Mouse (Mus musculus): ENCODE results near the gene Ntm. TPM values are rescaled to one million over a fixed set of nuclear protein-coding genes. Genes with fewer than 3 reads are reported as not detected.
A peak's percentile ranks its signal among the peaks of the same experiment; 100 is the strongest.

Gene Ntm
- total RNA-seq, 2 experiments from 2014 or later: 13.4 to 15.8 TPM

DNA sequence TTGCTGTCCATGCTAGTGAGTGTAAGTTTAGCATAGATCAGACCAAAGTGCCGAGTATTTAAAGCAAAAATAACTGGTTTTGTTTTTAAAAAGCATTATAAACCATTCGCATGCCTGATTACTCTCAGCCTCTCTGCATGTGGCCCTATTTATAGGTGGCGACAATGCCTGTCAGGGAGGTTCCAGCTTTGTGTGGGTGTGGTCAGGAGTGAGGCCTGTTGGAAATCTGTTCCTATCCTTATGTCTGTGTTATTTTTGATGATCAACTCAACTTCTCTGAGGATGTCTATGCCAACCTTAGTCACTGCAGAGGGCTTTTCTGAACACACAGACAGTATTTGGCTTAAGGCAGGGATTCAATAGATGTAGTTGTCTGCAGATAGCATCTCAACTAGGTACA is 78.9 kb downstream of the Ntm start:
- no peak for DNase-seq

DNA sequence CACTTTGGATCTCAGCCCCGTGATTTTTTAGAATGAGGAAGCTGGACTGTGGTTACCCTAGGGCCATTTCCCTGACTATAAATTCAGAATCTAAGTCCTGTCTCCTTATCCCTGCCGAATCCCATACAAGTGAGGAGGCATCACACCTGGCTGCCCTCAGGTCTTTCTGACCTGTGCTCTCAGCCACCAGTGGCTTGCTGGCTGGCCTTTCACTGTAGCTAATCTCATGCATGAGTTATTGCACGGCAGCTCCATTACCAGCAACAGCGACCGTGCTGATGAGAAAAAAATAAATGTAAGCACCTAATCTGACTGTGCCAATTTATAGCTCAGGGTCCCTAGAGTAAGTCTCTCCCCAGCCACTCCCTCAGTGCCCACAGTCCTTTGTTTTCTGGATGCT is 81.3 kb downstream of the Ntm start:
- DNase-seq: no peak

DNA sequence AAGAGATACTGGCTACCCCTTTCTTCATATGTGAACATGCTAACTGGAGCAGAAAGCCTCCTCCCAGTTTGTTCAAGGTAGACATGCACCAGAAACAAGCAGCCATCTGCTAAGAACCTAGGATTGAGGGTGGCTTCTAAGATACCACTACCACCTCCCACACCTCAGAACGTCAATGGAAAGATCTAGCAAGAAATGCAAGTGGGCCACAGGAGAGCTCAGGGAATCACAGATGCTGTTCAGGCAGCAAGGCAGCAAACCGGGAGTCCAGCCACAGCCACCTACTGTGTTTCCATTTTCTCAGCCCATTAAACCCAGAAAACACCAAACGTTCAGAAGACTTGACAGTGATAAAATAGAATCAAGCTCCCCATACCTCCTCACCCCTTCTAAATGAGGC is 85.4 kb downstream of the Ntm start:
- no peak for DNase-seq

DNA sequence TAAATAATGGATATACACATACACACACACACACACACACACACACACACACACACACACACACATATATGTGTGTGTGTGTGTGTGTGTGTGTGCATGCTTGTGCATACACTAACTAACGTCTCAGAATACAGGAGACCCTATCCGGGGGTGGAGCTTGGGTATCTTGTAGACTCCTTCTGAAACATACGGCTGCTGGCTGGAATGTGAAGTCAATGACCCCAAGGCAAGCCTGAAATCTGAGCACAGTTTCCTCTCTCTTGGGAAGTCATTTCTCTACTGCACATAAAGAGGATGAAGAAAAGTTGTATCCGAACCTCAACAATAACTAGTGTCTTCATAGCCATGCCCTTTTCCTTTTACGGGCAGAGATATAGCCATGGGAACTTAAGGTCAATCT is 95.2 kb downstream of the Ntm start:
- no peak for DNase-seq

DNA sequence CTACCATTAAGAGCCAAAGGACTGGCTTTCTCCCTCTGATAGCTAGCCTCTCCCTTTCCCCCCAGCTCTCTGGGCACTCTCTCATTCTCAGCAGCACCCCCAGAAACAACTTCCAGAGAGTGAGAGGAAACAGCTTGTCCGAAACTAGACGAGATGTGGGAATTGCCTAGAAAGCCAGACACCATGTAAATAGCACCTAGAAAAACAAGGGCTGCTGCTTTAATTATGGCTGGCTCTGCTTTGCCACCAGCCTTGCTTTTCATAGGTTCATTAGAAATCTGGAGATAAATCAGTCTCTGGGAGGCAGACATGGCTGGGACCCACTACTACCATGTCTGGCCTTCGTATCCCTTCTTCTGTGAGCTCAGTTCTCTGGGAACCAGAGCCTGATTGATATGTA is 96.1 kb downstream of the Ntm start:
- DNase-seq: no peak

DNA sequence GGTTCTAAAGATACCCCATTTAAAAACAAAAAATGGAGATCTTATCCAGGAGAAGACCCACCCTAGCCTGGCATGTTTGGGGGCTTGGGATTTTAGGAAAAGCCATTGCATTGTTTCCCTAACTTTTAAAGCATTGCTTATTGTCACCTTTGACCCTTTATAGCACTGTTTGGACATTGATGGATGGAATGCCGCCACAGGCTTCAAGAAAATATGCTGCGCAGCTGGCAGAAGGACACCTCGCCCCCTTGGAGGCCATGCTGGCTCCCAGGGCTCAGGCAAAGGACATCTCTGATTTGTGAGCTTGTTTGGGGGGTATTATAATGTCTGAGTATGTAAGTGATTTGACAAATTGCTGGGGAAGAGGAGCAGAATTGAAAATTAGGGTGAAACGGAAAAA is 96.8 kb downstream of the Ntm start:
- no peak for DNase-seq

DNA sequence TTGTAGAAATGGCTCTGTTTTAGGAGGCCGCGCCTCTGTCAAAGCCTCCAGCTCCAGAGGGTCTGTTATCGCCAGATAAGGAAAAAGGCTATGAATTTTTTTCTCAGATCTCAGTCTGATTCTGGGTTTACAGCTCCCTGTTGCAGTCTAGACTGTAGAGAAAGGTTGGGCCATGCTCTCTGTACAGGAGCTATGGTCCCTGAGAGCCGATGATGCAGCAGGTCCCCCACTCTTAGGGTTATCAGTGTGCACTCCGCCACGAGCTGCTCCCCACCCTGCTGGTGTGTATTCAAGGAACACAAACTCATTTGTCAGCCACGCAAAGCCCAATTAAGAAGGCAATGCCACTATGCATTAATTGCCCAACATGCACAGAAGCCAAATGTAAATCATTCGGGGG is 97.4 kb downstream of the Ntm start:
- DNase-seq: no peak

DNA sequence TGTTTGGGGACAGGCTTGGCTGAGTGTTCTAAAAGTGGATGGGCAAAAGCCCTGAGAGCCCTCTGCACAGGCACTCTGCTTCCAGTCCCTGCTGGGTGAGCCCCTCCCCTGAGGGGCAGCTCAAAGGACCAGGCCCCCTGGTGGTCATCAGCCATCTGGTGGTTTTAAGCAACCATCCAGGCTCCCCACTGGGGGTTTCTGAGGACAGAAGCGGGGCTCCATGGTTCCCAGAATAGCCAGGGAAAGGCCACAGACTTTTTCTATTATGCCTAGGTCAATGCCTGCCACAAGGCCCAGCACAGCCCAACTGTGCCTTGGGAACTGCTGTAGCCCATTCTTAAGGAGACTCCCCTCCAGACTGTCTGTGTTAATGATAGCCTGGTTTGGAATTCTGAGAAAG is 98.1 kb downstream of the Ntm start:
- DNase-seq: peak; percentile 10

DNA sequence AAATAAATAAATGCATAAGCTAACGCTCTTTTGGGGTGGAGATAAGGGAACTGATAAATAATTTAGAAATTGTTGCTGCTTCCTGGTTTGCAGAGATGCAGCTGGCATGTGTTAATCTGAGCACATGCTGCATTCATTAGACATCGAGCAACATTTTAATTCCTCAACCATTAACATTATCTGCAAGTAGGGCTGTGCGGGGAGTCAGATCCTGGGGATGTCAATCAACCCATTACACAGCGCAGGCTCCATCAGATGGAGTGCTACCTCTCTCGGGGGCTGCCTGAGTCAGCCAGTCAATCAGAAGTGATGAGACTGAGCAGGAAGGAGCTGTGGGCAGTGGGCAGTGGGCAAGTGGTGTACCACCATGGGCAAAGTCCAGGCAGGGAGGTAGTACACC is 100.5 kb downstream of the Ntm start:
- DNase-seq: no peak

DNA sequence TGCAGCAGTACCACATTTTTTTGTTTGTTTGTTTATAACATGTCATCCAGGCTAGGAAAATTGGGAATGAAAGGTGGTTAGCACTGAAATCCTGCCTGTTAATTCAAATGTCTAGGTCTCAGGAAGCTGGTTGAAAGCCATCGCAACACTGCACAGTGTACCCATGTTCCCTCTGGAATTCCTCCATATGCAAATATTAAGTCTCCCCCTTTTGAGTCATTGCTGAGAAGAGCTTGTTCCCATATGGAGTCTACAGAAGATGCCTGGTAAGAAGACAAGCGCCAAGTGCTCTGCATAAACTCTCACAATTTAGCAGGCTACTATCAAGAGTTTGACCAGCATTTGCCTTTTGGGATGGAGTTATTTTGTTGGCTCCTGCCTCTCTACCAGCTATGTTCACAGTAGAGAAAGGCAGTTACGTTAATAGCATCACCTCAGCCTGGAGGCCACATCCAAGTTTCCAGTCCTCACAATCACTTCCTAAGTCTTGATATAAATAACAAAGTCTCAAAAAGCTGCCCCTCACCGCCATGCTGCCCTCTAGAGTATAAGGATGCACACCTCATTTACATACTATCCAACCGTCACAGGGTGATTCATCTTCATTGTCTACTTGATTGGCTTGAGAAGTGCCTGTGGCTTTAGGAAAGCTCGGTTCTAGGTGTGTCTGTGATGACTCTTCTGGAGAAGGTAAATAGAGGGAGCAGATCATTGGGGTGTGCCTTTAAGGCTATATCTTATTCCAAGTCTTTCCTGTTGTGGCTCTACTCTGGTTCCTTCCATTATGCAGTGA is 103.5 kb downstream of the Ntm start:
- DNase-seq: no peak

DNA sequence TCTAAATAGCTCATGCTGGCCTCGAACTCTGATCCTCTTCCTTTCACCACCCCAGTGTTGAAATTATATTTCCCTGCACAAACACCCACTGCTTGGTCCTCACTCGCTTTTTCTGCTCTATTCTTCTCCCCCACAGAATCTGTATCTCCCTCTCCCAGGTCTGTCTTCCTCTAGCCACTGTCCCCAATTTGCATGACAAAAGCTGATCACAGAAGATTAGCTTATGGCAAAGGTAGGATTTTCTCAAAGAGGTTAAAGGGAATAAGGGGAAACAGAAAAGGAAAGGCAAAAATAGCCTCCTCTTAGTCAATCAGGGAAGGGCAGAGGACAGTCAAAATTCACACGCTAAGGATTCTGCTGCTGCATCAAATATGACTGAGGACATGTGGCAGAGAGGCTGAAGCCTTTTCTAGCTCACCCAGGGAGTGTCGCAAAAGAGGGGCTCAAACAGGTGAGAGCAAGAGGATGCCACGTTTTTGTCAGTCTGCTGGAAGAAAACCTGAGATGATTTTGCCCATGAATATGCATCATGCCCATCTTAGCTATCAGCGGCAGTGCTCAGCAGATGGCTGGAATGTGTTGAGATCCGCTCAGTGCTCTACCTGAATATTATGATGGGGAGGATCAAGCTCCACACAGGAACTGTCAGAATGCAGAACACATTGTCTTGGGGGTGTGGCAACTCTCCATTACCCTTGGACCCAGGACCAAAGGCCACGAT is 114.0 kb downstream of the Ntm start:
- DNase-seq: no peak

DNA sequence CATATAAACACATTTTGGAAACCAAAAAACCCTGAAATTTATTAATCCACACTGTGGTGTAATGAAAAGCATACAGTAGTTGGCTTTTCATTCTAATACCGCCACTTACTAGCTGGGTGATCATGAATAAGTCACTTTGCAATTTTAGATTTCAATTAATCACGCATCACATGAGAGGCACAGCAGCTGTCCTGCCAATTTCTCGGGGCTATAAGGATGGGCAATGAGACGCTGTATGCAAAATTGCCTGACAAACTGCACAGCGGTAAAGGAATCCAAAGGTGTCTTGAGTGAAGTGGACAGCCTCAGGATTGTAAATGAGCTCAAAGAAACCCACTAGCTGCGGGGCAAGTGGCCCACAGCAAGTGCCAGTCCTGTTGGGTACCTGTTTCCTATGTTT is 125.6 kb downstream of the Ntm start:
- no peak for DNase-seq

DNA sequence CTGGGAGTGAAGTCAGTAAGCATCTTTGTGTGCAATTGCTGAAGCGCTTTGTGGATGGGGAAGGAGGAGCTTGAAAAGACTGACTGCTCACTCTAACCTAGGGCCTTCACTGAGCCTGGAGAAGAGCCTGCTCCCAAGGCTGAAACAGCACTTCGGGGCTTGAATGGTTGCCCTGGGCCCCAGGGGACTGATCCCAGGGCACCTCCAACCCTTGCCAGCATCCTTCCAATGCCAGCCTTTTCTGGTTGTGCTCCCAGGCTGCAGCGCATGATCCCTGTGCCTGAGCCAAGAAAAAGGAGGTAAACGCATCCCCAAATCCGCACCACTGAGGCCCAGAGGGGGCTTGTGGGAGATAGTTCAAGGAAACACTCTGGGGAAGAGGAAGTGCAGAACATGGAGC is 128.0 kb downstream of the Ntm start:
- DNase-seq: peak; percentile 54

DNA sequence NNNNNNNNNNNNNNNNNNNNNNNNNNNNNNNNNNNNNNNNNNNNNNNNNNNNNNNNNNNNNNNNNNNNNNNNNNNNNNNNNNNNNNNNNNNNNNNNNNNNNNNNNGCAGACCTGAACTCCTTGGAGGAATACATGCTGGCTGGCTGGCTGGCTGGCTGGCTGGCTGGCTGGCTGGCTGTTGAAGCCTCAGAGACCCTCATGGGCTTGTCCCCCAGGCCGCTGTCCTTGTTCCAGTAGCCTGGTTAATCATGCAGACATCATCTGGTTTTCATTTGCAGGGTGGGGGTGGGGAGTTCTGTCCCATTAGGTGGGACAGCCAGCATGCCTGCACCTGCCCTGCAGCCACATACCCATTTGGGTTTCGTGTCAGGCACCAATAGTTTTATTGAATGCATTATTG is 129.2 kb downstream of the Ntm start:
- no peak for DNase-seq

DNA sequence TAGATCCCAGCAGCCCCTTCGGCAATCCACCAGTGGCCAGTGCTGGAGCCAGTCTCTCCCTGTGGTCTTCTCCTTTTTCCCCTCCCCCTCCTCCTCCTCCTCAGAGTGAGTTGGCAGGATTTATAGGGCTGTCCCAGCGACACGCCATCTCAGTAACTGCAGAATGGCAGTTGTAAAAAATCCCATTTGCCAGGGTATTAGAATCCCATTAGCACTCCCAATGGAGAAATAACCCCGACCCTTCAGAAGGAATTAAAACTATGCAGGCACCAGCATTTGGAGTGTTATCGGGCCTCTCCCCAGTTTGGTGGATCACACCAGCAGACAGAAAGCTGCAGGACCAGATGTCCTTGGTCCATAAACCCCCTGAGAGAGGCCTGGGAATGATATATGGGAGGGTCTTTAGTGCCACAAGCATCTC is 135.7 kb downstream of the Ntm start:
- no peak for DNase-seq

DNA sequence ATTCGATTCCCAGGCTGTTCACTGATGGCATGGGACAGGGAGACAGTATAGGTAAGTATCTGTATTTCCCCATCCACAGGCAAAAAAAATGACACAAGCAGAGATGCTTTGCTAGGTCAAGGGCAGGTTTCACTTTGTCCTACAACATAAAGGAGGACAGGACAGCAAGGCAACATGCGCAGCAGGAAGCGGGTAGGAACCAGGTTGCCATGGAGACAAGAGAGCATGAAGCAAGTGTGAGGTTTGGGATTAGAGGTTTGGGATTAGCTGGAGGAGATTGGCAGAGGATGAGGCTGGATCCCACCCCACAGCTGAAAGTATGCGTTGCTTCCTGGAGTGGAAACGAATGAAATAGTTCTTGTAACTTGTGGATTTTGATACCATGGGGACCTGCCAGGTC is 137.7 kb downstream of the Ntm start:
- DNase-seq: no peak

DNA sequence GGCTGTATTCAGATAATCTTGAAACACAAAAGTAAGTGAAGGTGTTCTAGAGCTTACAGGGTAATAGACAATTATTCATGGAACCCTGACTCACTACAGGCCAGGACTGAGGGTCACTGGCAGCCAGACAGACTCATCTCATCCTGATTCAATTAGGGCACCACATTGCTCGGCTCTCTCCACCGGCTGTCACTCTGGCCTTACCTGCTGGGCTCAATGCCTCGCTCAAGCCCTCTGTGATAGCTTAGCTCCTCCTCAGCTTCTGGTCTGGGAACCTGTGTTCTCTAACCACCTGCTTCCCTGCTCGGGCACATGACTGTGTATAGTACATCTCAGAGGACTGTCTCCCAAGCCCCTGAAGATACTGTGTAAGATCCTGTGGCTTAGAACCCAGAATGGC is 139.2 kb downstream of the Ntm start:
- DNase-seq: no peak

DNA sequence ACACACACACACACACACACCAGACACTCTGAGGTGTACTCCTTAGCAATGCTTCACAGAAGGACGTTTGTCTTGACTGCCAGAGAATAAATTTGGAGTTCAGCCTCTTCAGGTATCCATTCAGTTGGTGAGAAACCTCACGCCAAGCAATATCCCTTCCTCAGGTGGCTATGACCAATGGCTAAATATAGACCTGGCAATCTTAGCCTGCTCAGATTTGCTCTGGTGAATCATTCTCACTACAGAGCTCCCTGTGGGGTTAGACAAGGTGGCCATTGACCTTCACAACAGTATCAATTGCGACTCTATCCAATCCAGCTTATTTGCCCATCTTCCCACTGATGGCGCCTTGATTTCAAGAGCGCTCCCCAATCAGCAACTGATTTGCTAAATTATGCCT is 150.3 kb downstream of the Ntm start:
- DNase-seq: no peak

DNA sequence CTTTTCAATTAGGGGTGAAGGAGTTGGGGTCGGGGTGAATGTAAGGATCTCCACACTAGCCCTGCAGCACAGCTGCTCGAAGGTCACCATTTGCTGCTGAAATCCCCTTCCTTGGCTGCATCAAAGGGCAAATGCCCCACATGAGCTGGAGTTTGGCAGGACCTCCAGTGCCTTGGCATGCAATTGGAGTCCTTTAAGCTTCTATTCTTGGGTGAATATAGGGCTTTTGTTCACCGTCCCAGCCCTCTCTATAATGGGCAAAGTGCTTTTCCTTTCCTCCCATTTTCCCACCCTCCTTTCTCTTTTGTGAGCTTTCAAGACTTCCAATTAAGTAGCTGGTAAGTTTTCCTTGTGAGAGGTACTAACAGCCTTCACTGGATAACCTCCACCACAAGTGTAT is 156.2 kb downstream of the Ntm start:
- DNase-seq: no peak

DNA sequence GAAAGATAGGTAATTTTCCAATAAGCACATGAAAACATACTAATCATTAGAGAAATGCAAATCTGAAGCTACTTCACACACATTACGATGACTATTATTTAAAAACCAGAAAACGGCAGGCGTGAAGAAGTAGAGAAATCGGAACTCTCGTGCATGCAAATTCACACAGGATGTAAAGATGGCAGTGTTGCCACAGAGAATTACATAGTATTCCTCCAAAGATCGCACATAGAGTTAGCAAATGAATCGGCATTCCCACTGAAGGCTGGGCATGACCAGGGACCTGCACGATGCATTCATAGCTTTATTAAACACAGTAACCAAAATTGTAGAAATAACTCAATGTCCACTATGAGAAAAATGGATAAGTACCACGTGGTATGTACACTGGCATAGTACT is 158.5 kb downstream of the Ntm start:
- DNase-seq: no peak

DNA sequence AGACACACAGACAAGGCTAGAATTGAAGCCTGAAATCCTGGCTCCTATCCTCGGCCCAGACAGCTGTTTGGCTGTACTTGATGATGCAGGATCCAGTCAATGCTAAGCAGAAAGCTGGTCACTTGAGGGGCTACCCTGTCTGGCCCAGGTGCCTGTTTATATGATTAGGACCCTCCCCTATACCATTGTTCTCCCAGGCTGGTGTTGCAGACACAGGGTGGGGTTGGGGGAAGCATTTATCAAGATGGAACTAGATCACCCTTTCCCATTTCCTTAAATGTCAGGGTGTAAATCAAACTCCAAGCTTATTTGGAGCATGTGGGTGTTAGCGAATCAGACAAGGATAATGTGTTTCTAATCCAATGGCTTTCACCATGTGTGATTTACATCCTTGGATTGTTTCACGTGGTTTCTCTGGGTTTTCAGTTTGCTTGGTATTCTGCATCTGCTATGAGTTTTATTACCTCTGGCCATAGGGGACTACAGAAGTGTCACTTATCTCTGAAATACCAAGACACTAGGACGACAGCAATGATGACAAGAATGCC is 159.1 kb downstream of the Ntm start:
- DNase-seq: no peak

DNA sequence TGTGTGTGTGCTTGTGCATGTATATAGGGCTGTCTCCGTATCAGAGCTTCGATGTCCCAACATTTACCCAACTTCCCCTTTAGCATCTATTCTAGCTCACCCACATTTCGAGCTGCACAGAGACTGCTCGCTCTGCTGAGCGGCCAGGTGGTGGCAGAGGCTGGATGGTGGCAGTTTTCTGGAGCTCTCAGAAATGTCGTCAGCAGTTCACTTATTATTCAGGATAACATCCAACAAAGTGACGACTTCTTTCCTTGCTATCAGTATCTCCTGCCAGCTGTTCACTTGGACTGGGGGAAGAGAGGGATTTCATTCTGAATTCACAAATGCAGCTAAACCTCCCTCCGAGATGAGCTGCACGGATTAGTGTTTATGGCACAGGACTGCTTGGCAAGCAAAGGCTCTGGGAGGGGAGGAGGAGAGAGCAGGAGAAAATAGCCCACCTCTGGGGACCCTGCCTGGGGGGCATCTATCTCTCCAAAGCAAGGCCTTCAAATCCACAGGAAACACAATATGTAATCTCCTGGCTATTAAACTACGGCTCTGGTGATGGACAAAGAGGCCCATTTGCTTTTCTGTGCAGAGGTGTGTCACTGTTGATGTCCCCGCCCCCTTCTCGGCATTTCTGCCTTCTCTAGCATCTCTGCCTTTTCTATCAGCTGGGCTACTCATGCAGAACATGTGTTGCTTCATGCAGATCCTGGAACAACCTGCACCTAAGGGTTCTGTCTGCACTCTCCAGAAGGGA is 159.8 kb downstream of the Ntm start:
- peak; percentile 7 for DNase-seq

DNA sequence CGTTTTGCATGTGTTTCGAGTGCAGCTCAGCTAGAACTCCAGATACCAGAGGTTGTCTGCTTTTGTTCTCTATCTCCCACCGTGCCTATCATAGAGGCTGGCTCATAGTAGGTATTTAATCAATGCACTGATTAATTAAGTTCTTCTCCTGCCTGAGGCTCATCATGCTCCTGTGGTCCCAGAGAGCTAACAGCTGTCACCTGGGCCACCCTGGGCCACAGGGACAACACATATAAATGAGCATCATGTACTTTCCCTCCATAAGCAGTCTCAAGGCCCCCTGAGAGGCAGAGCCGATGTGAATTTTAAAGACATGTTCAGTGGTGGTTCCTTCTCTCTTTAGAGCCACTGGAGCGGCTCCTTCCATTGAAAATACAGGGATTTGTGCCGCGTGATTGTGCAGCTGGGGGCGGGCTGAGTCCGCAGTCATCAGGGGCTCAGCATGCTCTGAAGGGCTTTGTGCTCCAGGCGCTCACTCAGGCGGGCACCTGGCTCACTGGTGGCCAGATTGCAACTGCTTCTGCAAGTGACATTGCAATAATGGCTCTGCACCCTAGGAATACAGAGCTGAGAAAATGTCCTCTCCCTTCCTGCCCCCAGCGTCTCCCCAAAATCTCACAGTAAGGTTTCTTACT is 160.8 kb downstream of the Ntm start:
- DNase-seq: no peak

All from heart, postnatal 4 days (tissue).